Mouse (Mus musculus): Measurements from ENCODE around the gene Micall2. TPM values are rescaled to one million over a fixed set of nuclear protein-coding genes. Genes with fewer than 3 reads are reported as not detected.

Micall2 gene
- polyA plus RNA-seq, 1 experiment from 2014 or later: 6.6 TPM

- DNase-seq (ENCODE audit: low spot score): peak; percentile 36
- H3K4me3 ChIP-seq (ENCODE audit: low read depth, low read length): no peak overlapping the region
- no peak overlapping the region for H3K27ac ChIP-seq (replicated peaks)
- H3K4me1 ChIP-seq (replicated peaks; ENCODE audit: control insufficient read depth, insufficient read depth): no peaks in the 10 kb centered on the region
- H3K36me3 ChIP-seq (ENCODE audit: control insufficient read depth, insufficient read depth, low read length): no peaks in the 10 kb centered on the region
- no peak overlapping the region for H3K9ac ChIP-seq (ENCODE audit: low read length)
- no peaks in the 10 kb centered on the region for H3K9me3 ChIP-seq (ENCODE audit: control insufficient read depth, low read length)
- TF ChIP-seq CTCF (IDR thresholded peaks at IDR 0.05; ENCODE audit: low read depth): no peak
- no peak for TF ChIP-seq EP300 (optimal IDR thresholded peaks at IDR 0.05)
- 8% methylated on average over 18 of the region's 18 CpGs for WGBS
- H3K4me2 ChIP-seq (replicated peaks; ENCODE audit: low read depth): no peak overlapping the region
- H3K27me3 ChIP-seq (ENCODE audit: control insufficient read depth, insufficient read depth, low read length): peaks cover 3% of the 10 kb centered on the region; the same call in 1 of the 2 replicates
- ATAC-seq (ENCODE audit: low FRiP score, low TSS enrichment): peak; percentile 36; the same call in 1 of the 2 replicates
Measured at GRCm38 (mm10) chr5:139659307-139659706, 76.8 kb downstream of the Micall2 start.

GRCm38 (mm10) chr5:139658865-139659264, 77.3 kb downstream of the Micall2 start:
- Histone ChIP-seq H3K4me1 (replicated peaks; ENCODE audit: control insufficient read depth, insufficient read depth) (no peaks in the 10 kb centered on the region), H3K4me3 (ENCODE audit: low read depth, low read length) (no peak overlapping the region), H3K27me3 (ENCODE audit: control insufficient read depth, insufficient read depth, low read length) (peaks cover 3% of the 10 kb centered on the region; the same call in 1 of the 2 replicates), H3K27ac (replicated peaks) (no peak overlapping the region), H3K4me2 (replicated peaks; ENCODE audit: low read depth) (no peak overlapping the region), H3K9me3 (ENCODE audit: control insufficient read depth, low read length) (no peaks in the 10 kb centered on the region), H3K9ac (ENCODE audit: low read length) (no peak overlapping the region), H3K36me3 (ENCODE audit: control insufficient read depth, insufficient read depth, low read length) (no peaks in the 10 kb centered on the region)
- DNase-seq (ENCODE audit: low spot score): no peak
- TF ChIP-seq EP300 (optimal IDR thresholded peaks at IDR 0.05): no peak
- TF ChIP-seq CTCF (IDR thresholded peaks at IDR 0.05; ENCODE audit: low read depth): no peak
- ATAC-seq (ENCODE audit: low FRiP score, low TSS enrichment): no peak
- 39% methylated on average over 7 of the region's 7 CpGs for WGBS

- DNase-seq (ENCODE audit: low spot score) (no peak), ATAC-seq (ENCODE audit: low FRiP score, low TSS enrichment) (no peak)
- H3K4me1 ChIP-seq (replicated peaks; ENCODE audit: control insufficient read depth, insufficient read depth): no peaks in the 10 kb centered on the region
- H3K36me3 ChIP-seq (ENCODE audit: control insufficient read depth, insufficient read depth, low read length): no peaks in the 10 kb centered on the region
- no peak overlapping the region for H3K27ac ChIP-seq (replicated peaks)
- no peak overlapping the region for H3K4me2 ChIP-seq (replicated peaks; ENCODE audit: low read depth)
- WGBS: 62% methylated on average over 10 of the region's 10 CpGs
- no peak overlapping the region for H3K4me3 ChIP-seq (ENCODE audit: low read depth, low read length)
- H3K27me3 ChIP-seq (ENCODE audit: control insufficient read depth, insufficient read depth, low read length): peaks cover 3% of the 10 kb centered on the region; the same call in 1 of the 2 replicates
- H3K9me3 ChIP-seq (ENCODE audit: control insufficient read depth, low read length): no peaks in the 10 kb centered on the region
- no peak for TF ChIP-seq EP300 (optimal IDR thresholded peaks at IDR 0.05)
- no peak overlapping the region for H3K9ac ChIP-seq (ENCODE audit: low read length)
Measured at GRCm38 (mm10) chr5:139657959-139658602, 78.1 kb downstream of the Micall2 start.

Small RNAs within 50 kb of the gene (microRNA-seq; reads per million reads assigned to microRNA genes)
- gene Mir7037: not detected

Other genes starting within 250 kb of the Micall2 start
- gene Uncx, start 192.8 kb downstream of the Micall2 start, polyA plus RNA-seq (2015; fragmentation: Nextera tagmentation; extraction: Ambion mirVana): not detected in 2 replicates
- gene Ints1, start 39.3 kb upstream of the Micall2 start, polyA plus RNA-seq (2015; fragmentation: Nextera tagmentation; extraction: Ambion mirVana): 7.9 and 8.0 TPM in 2 replicates
- gene Mafk, start 55.2 kb upstream of the Micall2 start, polyA plus RNA-seq (2015; fragmentation: Nextera tagmentation; extraction: Ambion mirVana): 19.4 TPM in 2 replicates
- gene Tmem184a, start 83.6 kb upstream of the Micall2 start, polyA plus RNA-seq (2015; fragmentation: Nextera tagmentation; extraction: Ambion mirVana): 72.0 and 84.3 TPM in 2 replicates
- gene Gm26938, start 90.1 kb upstream of the Micall2 start, polyA plus RNA-seq (2015; fragmentation: Nextera tagmentation; extraction: Ambion mirVana): not detected in 2 replicates
- 50.6 and 51.0 TPM in 2 replicates for gene Psmg3, start 90.5 kb upstream of the Micall2 start, polyA plus RNA-seq (2015; fragmentation: Nextera tagmentation; extraction: Ambion mirVana)
- 0.12 and 0.13 TPM in 2 replicates for gene Elfn1, start 171.6 kb upstream of the Micall2 start, polyA plus RNA-seq (2015; fragmentation: Nextera tagmentation; extraction: Ambion mirVana)

All from stomach, postnatal 0 days (tissue).